Comparison of ENCODE assay signal across 9 mouse cellular contexts in the genomic region with DNA sequence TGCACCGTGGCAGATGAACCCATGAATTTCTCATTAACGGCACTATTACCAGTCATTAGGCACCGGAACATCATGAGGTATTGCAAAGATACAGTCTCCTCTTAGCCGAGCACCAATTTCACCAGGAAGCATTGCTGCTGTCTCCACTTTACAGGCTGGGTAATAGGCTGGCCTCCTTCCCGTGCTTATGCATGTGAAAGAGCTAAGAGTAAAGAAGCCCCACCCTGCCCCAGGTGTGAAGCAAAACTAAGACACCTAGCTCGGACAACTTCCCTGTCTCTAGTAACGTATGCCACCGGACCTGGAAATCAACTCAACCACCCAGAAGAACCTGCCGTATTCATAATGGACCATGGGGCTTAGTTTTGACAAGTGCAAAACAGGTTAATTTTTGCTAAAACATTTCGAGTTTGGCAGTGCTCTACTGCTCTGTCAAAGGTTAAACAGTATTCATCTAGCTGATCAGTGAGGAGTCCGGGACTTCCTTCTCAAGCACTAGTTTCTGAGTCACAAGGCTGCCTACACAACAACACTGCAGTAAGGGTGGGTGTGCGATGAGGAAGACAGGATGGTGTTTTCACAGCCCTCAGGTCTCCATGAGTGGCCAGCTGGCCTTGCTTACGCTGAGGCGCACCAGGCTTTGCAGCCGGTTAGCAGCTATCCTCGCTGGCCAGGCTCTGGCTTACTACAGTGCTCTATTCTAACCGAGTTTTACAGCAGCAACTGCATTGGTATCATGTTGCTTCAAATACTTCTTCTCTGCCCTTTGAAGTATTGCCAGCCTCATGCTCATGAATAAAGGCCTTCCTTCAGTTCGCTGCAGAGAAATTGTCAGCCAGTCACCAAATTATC.
DNase-seq lines count a peak whose midpoint lies in the region; ATAC-seq and TF ChIP-seq lines count a peak whose summit lies in the region.
"Had no signal": no experiment of that assay in that cellular context is flagged by ENCODE, and none has a peak within 500 bp of the region (broad histone marks: within the 10 kb centered on the region; RNA-seq: fewer than 3 reads in every experiment).

No protein-coding gene starts in this region.

- no peak for TF ChIP-seq CTCF in olfactory bulb, adult 2 months (IDR thresholded peaks at IDR 0.05; ENCODE audit: insufficient read depth, low read depth, low read length)

- WGBS in intestine, embryonic 16.5 days: 54% methylated on average over 18 of the region's 18 CpGs
- WGBS in olfactory bulb, adult 2 months: 59% methylated on average over 18 of the region's 18 CpGs

- no peaks in the 10 kb centered on the region for H3K36me3 ChIP-seq in intestine, embryonic 16.5 days (ENCODE audit: control insufficient read depth, insufficient read depth, low read length)

- no peaks in the 10 kb centered on the region for H3K9me3 ChIP-seq in intestine, embryonic 16.5 days (ENCODE audit: control insufficient read depth, low read length)

- DNase-seq in heart, adult 11 months: peak; percentile 90
- no peak for DNase-seq in heart, adult 8-10 months (ENCODE audit: low spot score)
- peak; percentile 69 for DNase-seq in right cerebral cortex, adult 18-20 months
- no peak for DNase-seq in right cerebral cortex, postnatal 4 days
- DNase-seq in cerebellum, adult 18-20 months: no peak

- H3K4me1 ChIP-seq in intestine, embryonic 16.5 days (ENCODE audit: control insufficient read depth, insufficient read depth, low read length): peaks cover 39% of the 10 kb centered on the region
- peaks cover 14% of the 10 kb centered on the region for H3K4me1 ChIP-seq in olfactory bulb, adult 2 months (ENCODE audit: control insufficient read depth, insufficient read depth, low read length)

- TF ChIP-seq POLR2A in olfactory bulb, adult 2 months (IDR thresholded peaks at IDR 0.05; ENCODE audit: insufficient read depth, low read depth, low read length): no peak

- no peak overlapping the region for H3K4me3 ChIP-seq in intestine, embryonic 16.5 days (ENCODE audit: low read length)
- H3K4me3 ChIP-seq in olfactory bulb, adult 2 months (ENCODE audit: insufficient read depth, low read depth, low read length): no peak overlapping the region
- H3K4me3 ChIP-seq: erythroblast, embryonic 14.5 days had no signal

- no peaks in the 10 kb centered on the region for H3K27me3 ChIP-seq in intestine, embryonic 16.5 days (replicated peaks; ENCODE audit: control insufficient read depth, insufficient read depth, low read length)

- H3K9ac ChIP-seq in intestine, embryonic 16.5 days (ENCODE audit: low read depth, low read length): no peak overlapping the region

- H3K4me2 ChIP-seq in intestine, embryonic 16.5 days (ENCODE audit: low read depth, low read length): no peak overlapping the region

- peak; percentile 36 for ATAC-seq in intestine, embryonic 16.5 days
- ATAC-seq in activated CD4-positive, CD25-positive, alpha-beta regulatory T cell, adult 4 months: no peak

- peak overlapping the region; percentile 47; the same call in 1 of the 2 replicates for H3K27ac ChIP-seq in intestine, embryonic 16.5 days (ENCODE audit: low read length)
- H3K27ac ChIP-seq in olfactory bulb, adult 2 months (ENCODE audit: insufficient read depth, low read depth, low read length): 0 out of 2 replicates have a peak overlapping the region, but pooled peaks have one; percentile 14

Comparison
In these comparisons a context has a peak if more than half of its experiments do, and no peak if none do; other contexts are left out.
1. DNase-seq: peak in heart, adult 11 months (single experiment) and right cerebral cortex, adult 18-20 months (single experiment); none in heart, adult 8-10 months (single experiment), right cerebral cortex, postnatal 4 days (single experiment) and cerebellum, adult 18-20 months (0 of 2).